Mouse (Mus musculus) embryonic fibroblast, embryonic 13.5 days (primary cell): ENCODE results near the gene Pak3.

Experiments used
- CTCF ChIP-seq: IDR thresholded peaks from 2 replicates; pipeline ENCODE4 v1.5.1; 2011; ENCODE audit warnings: mild to moderate bottlenecking, control low read depth, low read length, moderate library complexity, borderline replicate concordance; ENCODE audit not compliant: insufficient read depth
- POLR2A ChIP-seq: IDR thresholded peaks from 2 replicates; pipeline ENCODE4 v1.6.1; 2011; ENCODE audit warnings: low read depth, mild to moderate bottlenecking, control low read depth, low read length, moderate library complexity

- TF ChIP-seq CTCF, result no peak
- TF ChIP-seq POLR2A, result no peak
Observed at GRCm38 (mm10) chrX:143643936-143644335, 125.5 kb downstream of the Pak3 start.
